Mouse (Mus musculus) ES-Bruce4 (cell line): ENCODE results near the gene Smarcad1. TPM values are rescaled to one million over a fixed set of nuclear protein-coding genes. Genes with fewer than 3 reads are reported as not detected.
A peak's percentile ranks its signal among the peaks of the same experiment; 100 is the strongest.
"Not testable (repeated sequence)": the region's sequence is repeated elsewhere in the genome, so short reads cannot be mapped to it uniquely, and the experiment has no call there.

ENCODE experiments used
- H3K27ac ChIP-seq: 2 replicates; pipeline ENCODE4 v1.5.1; 2012; ENCODE audit warnings: low read length, inconsistent platforms; ENCODE audit not compliant: insufficient read depth
- H3K27me3 ChIP-seq: 2 replicates; pipeline ENCODE4 v1.6.1; 2012; ENCODE audit warnings: mild to moderate bottlenecking, low read length, inconsistent platforms; ENCODE audit not compliant: control insufficient read depth, poor library complexity, insufficient read depth, severe bottlenecking
- H3K36me3 ChIP-seq: 2 replicates; pipeline ENCODE4 v1.6.1; 2012; ENCODE audit warnings: inconsistent platforms, mild to moderate bottlenecking, low read length, moderate library complexity; ENCODE audit not compliant: control insufficient read depth, poor library complexity, insufficient read depth, severe bottlenecking
- H3K4me1 ChIP-seq: one replicate; pipeline ENCODE4 v1.8.1; 2011; ENCODE audit warnings: low read length; ENCODE audit not compliant: control insufficient read depth, insufficient read depth
- H3K4me3 ChIP-seq: 2 replicates; pipeline ENCODE4 v1.5.1; 2011; ENCODE audit warnings: low read depth, mild to moderate bottlenecking, low read length
- H3K9ac ChIP-seq: 2 replicates; pipeline ENCODE4 v1.6.1; 2012; ENCODE audit warnings: low read depth, mild to moderate bottlenecking, inconsistent platforms; ENCODE audit not compliant: poor library complexity, severe bottlenecking
- H3K9me3 ChIP-seq: replicated peaks from 2 replicates; pipeline ENCODE4 v1.6.1; 2012; ENCODE audit warnings: mild to moderate bottlenecking, low read length, inconsistent platforms; ENCODE audit not compliant: control insufficient read depth, poor library complexity, insufficient read depth, severe bottlenecking
- CTCF ChIP-seq: IDR thresholded peaks from one replicate; pipeline ENCODE4 v1.8.1; 2011; ENCODE audit warnings: low read depth, low read length
- EP300 ChIP-seq: IDR thresholded peaks from 2 replicates; pipeline ENCODE4 v1.6.1; 2011; ENCODE audit warnings: low read depth, low read length; ENCODE audit not compliant: insufficient read depth
- POLR2A ChIP-seq: IDR thresholded peaks from one replicate; pipeline ENCODE4 v1.8.1; 2011; ENCODE audit warnings: low read length; ENCODE audit not compliant: insufficient read depth
- polyA plus RNA-seq: library from polyadenylated mRNA; stranded (reverse); fragments of >200 nt; gene quantifications from 2 replicates; pipeline ENCODE4 v1.2.4, GENCODE M21; 2011; ENCODE audit warnings: low read depth; ENCODE audit not compliant: missing spikeins, insufficient read depth, insufficient read length

Gene Smarcad1
- polyA plus RNA-seq, 1 experiment = 139 TPM

- Histone ChIP-seq H3K4me3 (no peak overlapping the region), H3K9ac (0 out of 2 replicates have a peak overlapping the region, but pooled peaks have one; percentile 56), H3K9me3 (peaks cover 34% of the 10 kb centered on the region), H3K4me1 (peaks cover 2% of the 10 kb centered on the region), H3K27me3 (no peaks in the 10 kb centered on the region), H3K36me3 (peaks cover 4% of the 10 kb centered on the region; the same call in 1 of the 2 replicates), H3K27ac (peak overlapping the region; percentile 99)
- TF ChIP-seq CTCF (no peak), EP300 (peak; percentile 80), POLR2A (no peak)
Measured at GRCm38 (mm10) chr6:65011444-65011990, 30.9 kb upstream of the Smarcad1 start.

GRCm38 (mm10) chr6:65012142-65012541 lies 30.2 kb upstream of the Smarcad1 start:
- Histone ChIP-seq H3K4me3 (no peak overlapping the region), H3K27me3 (no peaks in the 10 kb centered on the region), H3K9me3 (peaks cover 40% of the 10 kb centered on the region), H3K4me1 (peaks cover 2% of the 10 kb centered on the region), H3K27ac (peak overlapping the region; percentile 99), H3K9ac (peak overlapping the region; percentile 56; the same call in 1 of the 2 replicates), H3K36me3 (peaks cover 7% of the 10 kb centered on the region; the same call in 1 of the 2 replicates)
- TF ChIP-seq EP300 = peak; percentile 74; the same call in 1 of the 2 replicates
- no peak for TF ChIP-seq CTCF
- no peak for TF ChIP-seq POLR2A

- Histone ChIP-seq H3K9me3 (peaks cover 78% of the 10 kb centered on the region), H3K4me3 (no peak overlapping the region), H3K27me3 (no peaks in the 10 kb centered on the region), H3K9ac (no peak overlapping the region), H3K4me1 (no peaks in the 10 kb centered on the region), H3K27ac (peak overlapping the region; percentile 84), H3K36me3 (peaks cover 27% of the 10 kb centered on the region)
- TF ChIP-seq CTCF = no peak
- TF ChIP-seq POLR2A = no peak
- TF ChIP-seq EP300 = no peak
Measured at GRCm38 (mm10) chr6:65017566-65017965, 24.8 kb upstream of the Smarcad1 start.

GRCm38 (mm10) chr6:65018966-65019365 lies 23.4 kb upstream of the Smarcad1 start:
- H3K27me3 ChIP-seq, H3K4me1 ChIP-seq, H3K4me3 ChIP-seq, H3K9ac ChIP-seq: not testable (repeated sequence)
- Histone ChIP-seq H3K27ac (peak overlapping the region; percentile 87), H3K9me3 (peaks cover 69% of the 10 kb centered on the region), H3K36me3 (peaks cover 27% of the 10 kb centered on the region)

GRCm38 (mm10) chr6:65021883-65022282 lies 20.5 kb upstream of the Smarcad1 start:
- Histone ChIP-seq H3K9me3 (peaks cover 40% of the 10 kb centered on the region), H3K4me1 (peaks cover 3% of the 10 kb centered on the region), H3K36me3 (peaks cover 21% of the 10 kb centered on the region), H3K4me3 (no peak overlapping the region), H3K27me3 (no peaks in the 10 kb centered on the region), H3K27ac (peak overlapping the region; percentile 100), H3K9ac (no peak overlapping the region)
- TF ChIP-seq CTCF (no peak), POLR2A (no peak), EP300 (peak; percentile 97)

- Histone ChIP-seq H3K9me3 (peaks cover 33% of the 10 kb centered on the region), H3K27ac (peak overlapping the region; percentile 100), H3K36me3 (peaks cover 17% of the 10 kb centered on the region), H3K27me3 (no peaks in the 10 kb centered on the region), H3K4me1 (peaks cover 3% of the 10 kb centered on the region), H3K9ac (peak overlapping the region; percentile 97), H3K4me3 (0 out of 2 replicates have a peak overlapping the region, but pooled peaks have one; percentile 2)
- TF ChIP-seq CTCF = no peak
- TF ChIP-seq EP300 = peak; percentile 99
- TF ChIP-seq POLR2A = no peak
Measured at GRCm38 (mm10) chr6:65023053-65023452, 19.3 kb upstream of the Smarcad1 start.
